In genomic region chr17:87975229-87975853, GRCm38 (mm10) we compare ENCODE assay signal across 9 mouse cellular contexts. TPM values are rescaled to one million over a fixed set of nuclear protein-coding genes. Genes with fewer than 3 reads are reported as not detected.
DNase-seq lines count a peak whose midpoint lies in the region; ATAC-seq and TF ChIP-seq lines count a peak whose summit lies in the region.
"Had no signal": no experiment of that assay in that cellular context is flagged by ENCODE, and none has a peak within 500 bp of the region (broad histone marks: within the 10 kb centered on the region; RNA-seq: fewer than 3 reads in every experiment).

No protein-coding gene starts in this region.

- peak; percentile 24 for ATAC-seq in activated CD4-positive, CD25-positive, alpha-beta regulatory T cell, adult 4 months
- peak; percentile 54 for ATAC-seq in heart, embryonic 15.5 days (replicated peaks; ENCODE audit: insufficient number of reproducible peaks, insufficient read depth, low FRiP score, low read depth)

- peak overlapping the region; percentile 93 for H3K27ac ChIP-seq in CH12.LX (ENCODE audit: insufficient read depth, low read depth)
- H3K27ac ChIP-seq in heart, embryonic 15.5 days, result peak overlapping the region; percentile 90

- no peak for TF ChIP-seq EP300 in CH12.LX (IDR thresholded peaks at IDR 0.05; ENCODE audit: low read length)

- peaks cover 14% of the 10 kb centered on the region for H3K9me3 ChIP-seq in CH12.LX (replicated peaks; ENCODE audit: low read length)
- no peaks in the 10 kb centered on the region for H3K9me3 ChIP-seq in heart, embryonic 15.5 days (replicated peaks)

- H3K79me2 ChIP-seq in CH12.LX (replicated peaks; ENCODE audit: control insufficient read depth, extremely low read depth, insufficient read depth, poor library complexity, severe bottlenecking), result peaks cover 47% of the 10 kb centered on the region

- H3K4me2 ChIP-seq in CH12.LX (ENCODE audit: insufficient read depth, low read depth, poor library complexity, severe bottlenecking), result peak overlapping the region; percentile 81; the same call in 1 of the 2 replicates
- peak overlapping the region; percentile 67 for H3K4me2 ChIP-seq in heart, embryonic 15.5 days

- in situ Hi-C loops in CH12.LX (cut with MboI; ENCODE audit: low pct_ligation_motif_present, low pct_unique_long_range_greater_than_20kb, low sequenced_read_pairs), result no loop called here

- no peak for TF ChIP-seq POLR2A in CH12.LX (IDR thresholded peaks at IDR 0.05; ENCODE audit: low read depth, low read length)

- under 1% methylated on average over 64 of the region's 68 CpGs for WGBS in heart, embryonic 15.5 days

- peak overlapping the region; percentile 74 for H3K9ac ChIP-seq in CH12.LX (ENCODE audit: insufficient read depth, low read depth)
- H3K9ac ChIP-seq in heart, embryonic 15.5 days, result peak overlapping the region; percentile 78

- no peak for TF ChIP-seq RAD21 in CH12.LX (IDR thresholded peaks at IDR 0.05; ENCODE audit: low read depth, low read length)

- peak; percentile 59 for DNase-seq in CH12.LX (ENCODE audit: extremely low read depth)
- DNase-seq in embryo, embryonic 11.5 days (ENCODE audit: low read depth, low spot score), result peak; percentile 20
- DNase-seq in kidney, postnatal 10 days, result peak; percentile 80
- peak; percentile 60 for DNase-seq in lung, postnatal 25 days (ENCODE audit: low spot score)
- peak; percentile 71 for DNase-seq in retina, postnatal 1 day
- peak; percentile 54 to 68 for DNase-seq in urinary bladder, postnatal 4 days (ENCODE audit: low spot score in 2 of 2)

- dilution Hi-C loops in CH12.LX (cut with MboI; ENCODE audit: extremely low pct_ligation_motif_present, extremely low pct_unique_long_range_greater_than_20kb, low sequenced_read_pairs), result no loop called here

- TF ChIP-seq CTCF in CH12.LX (conservative IDR thresholded peaks at IDR 0.05 in 1 of 2, IDR thresholded peaks at IDR 0.05 in 1 of 2; ENCODE audit: low read depth in 2 of 2, low read length in 2 of 2), result no peak

- peak overlapping the region; percentile 83 to 91 (median 87) for H3K4me3 ChIP-seq in CH12.LX (replicated peaks in 1 of 3; ENCODE audit: low read depth in 2 of 3, low read length in 2 of 3, poor library complexity in 1 of 3)
- peak overlapping the region; percentile 88 for H3K4me3 ChIP-seq in heart, embryonic 15.5 days

- H3K36me3 ChIP-seq in CH12.LX (replicated peaks in 1 of 2; ENCODE audit: control insufficient read depth in 1 of 2, insufficient read depth in 1 of 2, low read length in 1 of 2), result peaks cover 8 to 23% of the 10 kb centered on the region in 2 experiments
- H3K36me3 ChIP-seq in heart, embryonic 15.5 days, result peaks cover 3% of the 10 kb centered on the region; the same call in 1 of the 2 replicates

- H3K4me1 ChIP-seq in CH12.LX (ENCODE audit: control insufficient read depth in 1 of 2, insufficient read depth in 2 of 2), result peaks cover 16 to 43% of the 10 kb centered on the region in 2 experiments
- peaks cover 15% of the 10 kb centered on the region for H3K4me1 ChIP-seq in heart, embryonic 15.5 days (replicated peaks)

- H3K27me3 ChIP-seq in CH12.LX (replicated peaks), result no peaks in the 10 kb centered on the region
- H3K27me3 ChIP-seq in heart, embryonic 15.5 days, result no peaks in the 10 kb centered on the region

TF ChIP-seq in CH12.LX, 34 proteins besides CTCF, POLR2A, EP300 and RAD21:
- TF ChIP-seq CHD2 (IDR thresholded peaks at IDR 0.05; ENCODE audit: low read length) (peak; percentile 73), UBTF (IDR thresholded peaks at IDR 0.05; ENCODE audit: low read depth, low read length) (peak; percentile 82; the same call in 1 of the 2 replicates), SIN3A (IDR thresholded peaks at IDR 0.05; ENCODE audit: low read length) (peak; percentile 63), E2F4 (IDR thresholded peaks at IDR 0.05; ENCODE audit: insufficient replicate concordance, low read depth, low read length) (no peak), KAT2A (IDR thresholded peaks at IDR 0.05; ENCODE audit: insufficient replicate concordance, low read length) (no peak), ZNF384 (IDR thresholded peaks at IDR 0.05; ENCODE audit: low read depth, low read length) (peak; percentile 45; the same call in 1 of the 2 replicates), MXI1 (IDR thresholded peaks at IDR 0.05; ENCODE audit: low read depth, low read length) (peak; percentile 8; the same call in 1 of the 2 replicates), IRF4 (IDR thresholded peaks at IDR 0.05; ENCODE audit: low read depth, low read length) (peak; percentile 43; the same call in 1 of the 2 replicates)

RNA-seq across cellular contexts. Expression of gene Msh6, which starts 0.5 kb away (rescaled TPM):
- total RNA-seq in CH12.LX (2012; rRNA removed), result 79.3 and 84.7 TPM in 2 replicates
- total RNA-seq in CH12.LX (2014; rRNA removed), result 72.9 and 76.5 TPM in 2 replicates
- 79.0 and 79.5 TPM in 2 replicates for polyA plus RNA-seq in CH12.LX (2012; ENCODE audit: insufficient read length, low read depth)
- 10 to 100 TPM; 14.2 to 14.9 TPM for polyA plus RNA-seq in activated CD4-positive, CD25-positive, alpha-beta regulatory T cell, adult 4 months (2017; shearing (Covaris generic))
- polyA plus RNA-seq in heart, embryonic 15.5 days (2015; fragmentation: Nextera tagmentation; extraction: Ambion mirVana), result 21.0 and 32.2 TPM in 2 replicates

RNA-seq across cellular contexts. Expression of gene Rpl36-ps4, which starts 54.6 kb away (rescaled TPM):
- not detected in 2 replicates for total RNA-seq in CH12.LX (2012; rRNA removed)
- total RNA-seq in CH12.LX (2014; rRNA removed), result not detected in 2 replicates
- not detected in 2 replicates for polyA plus RNA-seq in CH12.LX (2012; ENCODE audit: insufficient read length, low read depth)
- polyA plus RNA-seq in activated CD4-positive, CD25-positive, alpha-beta regulatory T cell, adult 4 months (2017; shearing (Covaris generic)), result not detected
- not detected in 2 replicates for polyA plus RNA-seq in heart, embryonic 15.5 days (2015; fragmentation: Nextera tagmentation; extraction: Ambion mirVana)
- polyA plus RNA-seq: gonadal fat pad, adult 2 months had no signal

Comparison
In these comparisons a context has a peak if more than half of its experiments do, and no peak if none do; other contexts are left out.
1. Peak in every context shown above with its lines: DNase-seq, ATAC-seq, H3K4me3 ChIP-seq and H3K27ac ChIP-seq.
2. DNase-seq: peak in every context shown above with its lines; median percentile 80 in kidney, postnatal 10 days; 71 in retina, postnatal 1 day; 61 in urinary bladder, postnatal 4 days; 60 in lung, postnatal 25 days; 59 in CH12.LX; 20 in embryo, embryonic 11.5 days.